Mouse (Mus musculus): Measurements from ENCODE around the gene Dcbld2. TPM values are rescaled to one million over a fixed set of nuclear protein-coding genes. Genes with fewer than 3 reads are reported as not detected.
A peak's percentile ranks its signal among the peaks of the same experiment; 100 is the strongest.

The Dcbld2 gene
- 10 to 100 TPM; 21.8 to 23.2 TPM for total RNA-seq (2021)
- long read RNA-seq, experiment 1, full-length matches to known transcripts, result 5 of 14 reads
- long read RNA-seq, experiment 1, partial matches to known transcripts, result 1 of 14 reads
- long read RNA-seq, experiment 1, other reads (novel, unspliced or antisense), result 8 of 14 reads
- long read RNA-seq, experiment 2, full-length matches to known transcripts, result 3 of 13 reads
- long read RNA-seq, experiment 2, partial matches to known transcripts, result 1 of 13 reads
- long read RNA-seq, experiment 2, other reads (novel, unspliced or antisense), result 9 of 13 reads

DNA sequence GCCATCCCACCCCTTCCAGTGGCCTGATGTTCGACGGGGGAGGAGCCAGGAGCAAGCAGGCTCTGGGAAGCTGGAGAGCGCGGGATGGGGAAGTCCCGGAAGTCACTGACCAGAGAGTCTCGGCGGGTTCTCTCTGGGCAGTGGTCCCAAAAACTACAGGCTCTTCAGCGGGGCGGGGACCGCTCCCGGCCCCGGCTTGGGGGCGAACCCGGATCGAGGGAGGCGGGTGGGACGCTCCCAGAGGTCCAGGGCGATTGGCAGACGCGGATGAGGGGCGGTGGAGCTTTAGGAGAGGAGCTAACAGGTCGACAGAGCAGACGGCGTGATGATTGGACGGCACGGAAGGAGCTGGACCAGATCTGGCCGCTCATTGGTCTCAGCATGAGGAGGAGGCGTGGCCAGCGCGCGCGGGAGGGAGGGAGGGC is at the start of gene Dcbld2:
Gene Dcbld2, plus strand, starts transcription at position 382 of the 425 bp plus-strand sequence.
- peak; percentile 92 to 97 for DNase-seq (ENCODE audit: low spot score in 2 of 2)

DNA sequence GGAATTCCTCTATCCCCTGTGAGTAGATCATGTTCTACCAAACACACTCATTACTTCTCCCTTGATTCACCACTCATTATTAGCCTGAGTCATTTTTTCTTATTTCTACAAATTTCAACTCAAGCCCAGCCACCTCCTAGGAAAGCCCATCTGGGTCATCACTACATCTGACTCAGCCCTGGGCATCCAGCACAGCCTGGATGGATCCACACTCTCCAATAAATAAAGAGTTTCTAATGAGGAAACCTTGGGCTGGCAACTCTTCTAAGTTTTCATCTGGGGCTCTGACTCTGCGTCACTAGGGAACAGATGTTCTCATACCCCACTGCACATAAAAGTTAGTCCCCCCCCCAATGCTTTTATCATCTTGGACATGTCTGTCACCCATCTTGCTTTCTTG is 31.1 kb upstream of the Dcbld2 start:
- no peak for DNase-seq (ENCODE audit: low spot score in 2 of 2)

DNA sequence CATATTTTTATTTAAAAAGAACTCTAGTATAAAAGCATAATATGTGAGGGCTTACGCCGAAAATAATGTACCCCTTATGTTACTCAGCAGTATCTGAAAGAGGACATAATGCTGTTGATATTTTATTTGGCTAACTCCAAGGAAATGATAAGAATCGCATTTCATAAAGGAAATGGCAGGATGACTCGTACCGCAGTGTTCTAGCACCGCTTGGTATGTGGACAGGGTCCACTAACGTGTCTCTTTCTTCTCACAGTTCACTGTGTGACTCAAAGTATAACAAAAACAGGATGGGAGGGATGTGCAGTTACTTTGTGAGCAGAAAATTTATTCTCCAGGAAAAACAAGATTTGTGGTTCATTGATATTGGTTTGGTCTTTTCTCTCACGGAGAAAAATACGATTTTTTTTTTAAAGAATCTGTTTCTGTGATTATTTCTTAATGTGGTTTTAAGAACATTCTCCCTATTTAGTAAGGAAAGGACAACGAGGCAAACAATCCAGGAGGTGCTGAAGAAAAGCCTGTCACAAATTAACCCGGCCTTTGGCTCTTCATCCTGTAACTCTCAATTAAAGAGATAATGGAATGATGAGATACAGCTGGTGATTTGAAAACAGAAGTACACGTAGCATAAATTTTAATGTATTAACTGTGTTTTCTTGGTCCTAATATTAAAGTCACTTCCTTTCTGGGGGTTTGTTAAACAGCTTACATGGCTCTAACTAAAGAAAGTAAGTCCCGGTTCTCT is 30.3 kb upstream of the Dcbld2 start:
- DNase-seq (ENCODE audit: low spot score in 2 of 2), result no peak

DNA sequence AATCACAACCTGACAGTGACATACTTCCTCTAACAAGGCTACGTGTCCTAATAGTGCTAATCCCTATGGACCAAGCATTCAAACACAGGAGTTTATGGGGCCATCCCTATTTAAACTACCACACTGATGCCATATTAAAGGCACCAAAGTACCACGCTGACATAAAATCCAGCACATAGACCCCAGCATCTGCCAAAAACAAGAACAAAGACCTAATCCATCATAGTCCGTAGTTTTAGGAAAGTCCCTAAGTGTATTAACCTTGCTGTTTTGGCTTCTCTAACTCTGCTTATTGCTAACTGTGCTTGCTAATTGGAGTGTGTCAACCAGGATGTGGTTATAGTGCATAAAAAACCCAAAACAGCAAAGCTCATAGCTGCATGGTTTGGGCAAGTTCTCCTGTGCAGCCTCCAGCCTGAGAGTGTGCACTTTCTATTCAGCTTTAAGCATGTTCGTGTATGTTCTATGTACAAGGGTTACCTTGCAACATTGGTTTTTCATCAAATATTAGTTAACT is 21.9 kb upstream of the Dcbld2 start:
- DNase-seq (ENCODE audit: low spot score in 2 of 2), result no peak

DNA sequence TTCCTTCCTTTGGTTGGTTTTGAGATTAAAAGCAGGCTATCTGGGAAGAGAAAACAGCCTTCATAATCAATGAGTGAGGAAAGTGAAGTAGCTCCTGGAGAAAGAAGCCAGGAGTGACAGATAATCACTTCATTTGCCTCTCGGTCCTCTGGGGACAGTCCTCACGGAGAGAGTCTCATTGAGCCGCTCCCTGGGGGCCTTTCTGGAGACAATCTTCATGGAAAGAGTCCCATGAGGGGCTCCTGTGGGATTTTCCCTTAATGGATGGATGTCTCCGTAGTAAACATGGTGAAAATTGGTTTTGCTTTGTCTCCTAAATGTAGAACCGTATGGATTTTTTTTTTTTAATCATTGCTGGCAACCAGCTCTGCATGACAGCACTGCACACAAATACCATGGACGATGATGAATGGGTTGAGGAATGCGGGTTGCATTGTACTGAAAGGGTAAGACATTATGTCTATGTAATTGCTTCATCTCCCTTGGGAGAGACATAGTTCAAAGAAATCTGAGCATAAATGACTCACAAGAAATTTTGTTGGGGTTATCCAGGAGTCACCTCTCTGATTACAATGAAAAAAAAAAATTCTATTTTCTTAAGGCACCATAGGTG is 19.0 kb upstream of the Dcbld2 start:
- DNase-seq (ENCODE audit: low spot score in 2 of 2), result no peak

DNA sequence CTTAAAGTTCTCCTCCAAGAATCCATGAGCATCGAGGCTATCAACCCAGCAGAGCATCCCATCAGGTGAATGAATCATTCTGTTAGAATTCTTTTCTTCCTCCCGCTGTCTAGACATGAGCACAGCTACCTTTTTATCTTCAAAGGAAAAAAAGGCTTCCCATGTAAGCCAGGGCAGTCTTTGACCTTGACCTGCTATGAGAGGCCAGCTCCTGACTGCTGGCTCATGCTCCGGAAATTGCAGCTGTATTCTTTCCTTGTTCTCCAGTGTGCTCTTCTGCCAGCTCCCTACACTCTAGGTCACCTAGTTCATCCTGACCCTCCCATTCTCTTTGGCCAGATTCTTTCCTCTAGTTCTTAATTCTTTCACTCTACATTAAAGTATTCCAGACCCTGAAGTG is 15.2 kb upstream of the Dcbld2 start:
- no peak for DNase-seq (ENCODE audit: low spot score in 2 of 2)

DNA sequence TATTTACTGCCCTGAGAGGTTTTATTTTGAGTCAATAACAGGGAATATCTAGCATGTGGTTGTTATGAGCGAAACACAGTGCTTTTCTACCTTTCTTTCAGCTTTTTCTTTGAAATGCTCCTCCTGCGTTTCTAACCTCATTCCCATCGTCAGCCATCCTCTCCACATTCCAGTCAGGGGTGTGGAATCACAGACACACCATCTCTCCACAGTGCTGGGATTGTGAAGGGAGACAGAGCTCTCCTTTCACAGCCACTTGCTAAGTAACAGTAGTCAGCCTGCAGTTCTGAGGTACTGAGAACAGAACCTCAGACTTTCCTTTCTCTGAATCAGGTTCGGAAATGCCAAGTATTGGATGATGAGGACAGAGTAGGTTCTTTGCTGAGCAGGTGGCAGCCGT is 14.1 kb upstream of the Dcbld2 start:
- no peak for DNase-seq (ENCODE audit: low spot score in 2 of 2)

DNA sequence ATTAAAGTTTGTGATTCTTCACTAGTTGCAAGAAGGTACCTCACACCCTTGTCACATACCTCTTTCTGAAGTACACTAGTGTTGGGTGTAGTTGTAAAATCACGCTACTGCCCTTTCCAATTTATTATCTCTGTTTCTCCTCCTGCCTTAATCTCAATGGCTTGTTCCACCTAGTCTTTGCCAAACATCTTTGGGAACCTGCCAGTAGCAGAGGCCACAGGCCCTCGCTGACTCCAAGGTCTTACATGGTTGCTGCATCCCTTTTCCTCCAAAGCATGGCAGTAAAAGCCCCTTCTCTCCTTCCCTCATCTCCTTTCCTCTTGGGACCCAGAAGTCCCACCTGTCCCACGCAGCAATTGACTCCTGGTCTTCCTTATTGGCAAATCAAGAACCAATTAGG is 9.6 kb upstream of the Dcbld2 start:
- no peak for DNase-seq (ENCODE audit: low spot score in 2 of 2)

DNA sequence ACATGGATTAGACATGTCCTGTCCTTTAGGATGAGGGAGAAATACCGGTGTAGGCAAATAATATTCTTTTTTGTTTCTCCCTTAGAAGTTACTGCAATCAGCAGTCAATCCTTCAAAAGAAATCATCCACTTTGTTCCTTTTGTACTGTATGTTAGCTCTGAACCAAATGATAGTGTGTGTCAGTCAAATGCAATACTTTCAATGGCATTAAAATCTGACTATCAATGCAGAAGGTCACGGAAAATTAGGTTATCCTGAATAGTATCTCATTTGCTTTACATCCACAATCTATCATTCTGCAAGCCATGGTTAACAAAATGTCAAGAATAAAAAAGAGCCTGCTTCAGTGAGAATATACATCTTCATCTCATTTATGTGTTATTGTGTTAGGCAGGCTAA is 7.2 kb upstream of the Dcbld2 start:
- no peak for DNase-seq (ENCODE audit: low spot score in 2 of 2)

DNA sequence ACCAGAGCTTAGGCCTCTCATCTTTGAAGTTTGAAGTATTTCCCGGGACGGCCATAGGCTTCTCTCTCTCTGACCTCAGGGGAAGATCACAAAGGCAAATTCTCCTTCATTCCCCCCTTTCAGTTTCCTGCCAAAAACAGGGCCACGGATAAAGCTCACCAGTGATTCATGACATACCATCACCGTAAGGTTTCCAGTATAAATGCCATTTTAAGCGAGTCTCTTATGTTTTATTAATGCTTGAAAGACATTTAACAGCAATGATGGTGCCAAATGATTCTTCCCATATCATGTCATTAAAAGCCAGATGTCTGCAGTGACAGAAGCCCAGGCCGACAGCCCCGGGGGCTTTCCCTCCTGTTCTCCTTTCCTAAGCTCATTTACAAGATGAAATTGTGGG is 3.6 kb upstream of the Dcbld2 start:
- no peak for DNase-seq (ENCODE audit: low spot score in 2 of 2)

DNA sequence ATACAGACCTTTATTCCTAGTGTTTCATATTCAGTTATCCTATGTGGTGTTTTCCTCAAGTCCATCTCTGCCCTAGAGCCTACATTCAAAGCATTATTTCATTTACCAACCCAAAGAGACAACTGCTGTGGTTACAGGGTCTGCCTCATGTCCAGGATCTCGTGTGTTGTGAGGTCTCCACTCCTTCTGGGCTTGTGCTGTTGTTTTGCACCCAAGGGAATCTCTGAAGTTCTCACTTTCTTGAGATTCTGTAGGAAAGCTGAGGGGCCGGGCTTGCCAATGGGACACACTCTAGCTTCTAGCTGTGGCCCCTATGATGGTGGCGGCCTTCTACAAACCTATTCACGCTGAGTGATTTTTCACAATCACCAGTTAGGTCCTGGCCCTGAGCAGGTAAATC is 3.0 kb upstream of the Dcbld2 start:
- DNase-seq (ENCODE audit: low spot score in 2 of 2), result no peak

DNA sequence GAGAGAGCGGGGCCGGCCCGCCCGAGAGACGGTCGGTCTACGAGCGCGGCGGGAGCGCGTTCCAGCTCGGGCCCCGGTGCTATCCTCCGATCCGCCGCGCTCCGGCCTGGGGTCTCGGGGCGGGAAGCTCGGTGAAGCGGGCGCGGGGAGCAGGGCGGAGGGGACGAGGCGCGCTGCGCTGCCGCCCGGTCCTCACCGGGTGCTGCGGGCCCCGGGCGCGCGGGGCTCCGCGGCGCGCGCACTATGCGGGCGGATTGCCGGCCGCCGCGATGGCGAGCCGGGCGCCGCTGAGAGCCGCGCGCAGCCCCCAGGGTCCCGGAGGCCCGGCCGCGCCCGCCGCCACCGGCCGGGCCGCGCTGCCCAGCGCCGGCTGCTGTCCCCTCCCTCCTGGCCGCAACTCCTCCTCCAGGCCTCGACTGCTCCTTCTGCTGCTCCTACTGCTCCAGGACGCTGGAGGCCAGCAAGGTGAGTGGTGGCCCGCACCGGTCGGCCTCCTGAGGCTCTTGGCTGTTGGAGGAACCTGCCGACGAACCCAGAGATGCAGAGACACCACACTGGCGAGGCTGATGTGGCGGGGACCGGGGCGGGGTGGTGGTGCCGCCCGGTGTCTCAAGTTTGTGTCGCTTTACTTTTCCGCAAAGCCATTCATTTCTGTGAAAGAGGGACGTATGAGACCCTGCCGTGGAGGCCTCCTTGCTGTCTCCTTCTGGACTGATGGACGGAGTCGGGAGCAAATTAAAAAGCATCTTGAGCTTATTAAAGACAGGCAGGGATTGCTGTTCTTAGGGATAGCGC is 441 bp downstream of the Dcbld2 start:
- DNase-seq (ENCODE audit: low spot score in 2 of 2), result peak; percentile 23 to 39

DNA sequence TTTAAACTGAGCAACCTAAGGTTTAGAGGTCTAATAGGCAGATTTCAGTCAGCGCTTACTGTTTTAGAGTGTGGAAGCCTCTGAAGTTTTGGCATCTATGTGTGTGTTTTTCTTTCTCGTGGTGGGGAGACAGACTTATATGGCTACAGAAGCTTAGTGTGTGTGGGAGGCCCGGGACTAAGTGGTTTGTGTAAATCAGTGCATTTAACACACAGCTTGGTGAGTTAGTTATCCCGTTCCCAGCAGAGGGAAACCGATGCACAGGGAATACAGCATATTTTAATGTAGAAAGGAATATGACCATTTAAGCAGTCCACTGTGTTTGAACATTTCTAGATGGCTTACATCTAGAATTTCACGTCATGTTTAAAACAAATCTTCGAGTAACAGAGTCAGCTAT is 1.6 kb downstream of the Dcbld2 start:
- DNase-seq (ENCODE audit: low spot score in 2 of 2), result no peak

DNA sequence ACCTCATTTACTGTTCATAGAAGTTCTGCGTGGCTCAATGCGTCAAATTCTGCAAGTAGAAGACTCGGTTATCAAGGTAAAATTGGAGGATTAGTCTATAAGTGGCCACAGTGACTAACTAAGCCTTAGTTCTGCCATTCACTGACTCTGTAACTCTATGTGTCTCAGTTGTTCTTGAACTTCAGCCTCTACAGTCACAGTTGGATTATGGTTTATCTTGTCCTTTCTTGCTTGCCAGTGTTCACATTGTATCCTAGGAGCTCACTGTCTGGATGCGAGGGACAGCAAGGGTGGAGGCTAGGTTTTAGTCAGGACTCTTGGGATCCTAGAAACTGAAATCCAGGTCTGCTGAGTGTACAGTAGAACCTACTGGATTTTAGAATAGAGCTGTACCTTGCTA is 6.6 kb downstream of the Dcbld2 start:
- no peak for DNase-seq (ENCODE audit: low spot score in 2 of 2)

DNA sequence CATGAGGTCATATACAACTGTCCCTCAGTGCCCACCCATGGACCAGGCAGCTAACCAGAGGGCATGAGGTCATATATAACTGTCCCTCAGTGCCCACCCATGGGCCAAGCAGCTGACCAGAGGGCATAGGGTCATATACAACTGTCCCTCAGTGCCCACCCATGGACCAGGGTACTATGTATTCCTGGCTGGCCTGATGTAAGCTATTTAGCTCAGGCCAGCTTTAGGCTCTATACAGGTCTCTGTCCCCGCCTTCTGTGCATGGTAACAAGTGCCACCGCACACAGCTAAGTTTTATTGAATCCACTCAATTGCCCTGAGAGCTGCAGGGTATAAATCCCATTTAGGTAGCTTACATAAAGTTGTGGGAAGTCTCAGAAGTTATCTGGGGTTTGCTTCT is 7.3 kb downstream of the Dcbld2 start:
- DNase-seq (ENCODE audit: low spot score in 2 of 2), result no peak

DNA sequence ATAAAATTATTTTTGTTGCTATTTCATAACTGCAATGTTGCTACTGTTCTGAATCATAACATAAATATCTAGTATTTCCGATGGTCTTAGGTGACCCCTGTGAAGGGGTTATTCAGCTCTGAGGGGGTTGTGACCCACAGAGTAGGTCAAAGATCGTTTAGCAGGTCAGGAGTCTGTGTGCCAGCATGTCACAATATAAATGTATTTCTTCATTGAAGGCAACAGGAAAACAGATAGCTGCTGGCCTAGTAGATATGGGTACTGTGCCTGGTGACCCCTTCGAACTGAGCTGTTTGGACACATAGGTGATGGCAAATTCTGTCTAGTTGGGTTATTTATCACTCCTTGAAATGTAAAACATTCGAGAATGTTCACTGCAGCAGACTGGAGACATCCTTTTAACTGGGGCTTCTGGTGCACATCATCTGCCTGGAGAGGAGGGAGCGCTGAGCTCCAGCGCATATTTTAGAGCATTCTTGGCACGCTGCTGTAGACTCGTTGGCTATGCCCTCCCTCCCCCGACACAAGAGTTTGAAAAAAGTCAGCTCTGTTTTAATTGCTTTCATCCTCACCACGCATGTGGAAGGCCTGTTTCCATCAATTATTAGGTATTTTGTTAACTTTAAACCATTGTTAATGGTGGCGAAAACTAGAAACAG is 13.6 kb downstream of the Dcbld2 start:
- peak in 1 of 2 experiments; percentile 22 for DNase-seq (ENCODE audit: low spot score in 2 of 2)

DNA sequence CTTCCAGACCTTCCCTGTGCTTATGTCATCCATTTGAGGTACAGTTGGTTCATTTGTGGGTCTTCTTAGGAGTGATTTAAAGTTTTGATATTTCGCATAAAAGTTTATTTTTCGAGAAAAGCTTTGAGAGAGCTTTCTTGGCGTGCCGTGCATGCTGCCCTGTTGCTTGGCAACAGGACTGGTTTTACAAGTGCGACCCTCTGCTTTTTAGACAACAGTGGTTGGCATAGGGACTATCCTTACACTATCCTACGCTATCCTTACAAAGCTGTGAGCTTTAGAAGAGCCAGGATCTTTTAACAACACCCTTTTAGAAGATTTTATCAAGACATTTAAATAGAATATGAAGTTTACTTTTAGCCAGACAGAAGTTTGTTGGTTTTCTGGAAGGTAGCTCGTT is 22.0 kb downstream of the Dcbld2 start:
- no peak for DNase-seq (ENCODE audit: low spot score in 2 of 2)

DNA sequence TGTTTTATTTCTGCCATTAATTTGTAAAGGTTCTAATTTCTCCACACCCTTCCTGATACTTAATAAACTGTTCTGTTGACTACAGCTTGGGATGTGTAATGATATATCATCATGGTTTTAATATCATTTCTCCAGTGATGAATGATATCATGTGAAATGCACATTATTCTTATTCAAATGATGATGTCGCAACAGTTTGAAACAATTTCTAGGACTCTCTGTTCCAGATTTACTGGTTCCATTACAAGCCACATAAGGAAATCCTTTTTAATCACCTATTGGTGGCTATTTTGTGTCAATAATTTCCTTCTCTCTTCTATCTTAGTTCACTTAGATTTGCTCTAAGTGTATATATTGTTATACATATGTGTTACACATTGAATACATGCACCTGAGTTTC is 24.1 kb downstream of the Dcbld2 start:
- no peak for DNase-seq (ENCODE audit: low spot score in 2 of 2)

DNA sequence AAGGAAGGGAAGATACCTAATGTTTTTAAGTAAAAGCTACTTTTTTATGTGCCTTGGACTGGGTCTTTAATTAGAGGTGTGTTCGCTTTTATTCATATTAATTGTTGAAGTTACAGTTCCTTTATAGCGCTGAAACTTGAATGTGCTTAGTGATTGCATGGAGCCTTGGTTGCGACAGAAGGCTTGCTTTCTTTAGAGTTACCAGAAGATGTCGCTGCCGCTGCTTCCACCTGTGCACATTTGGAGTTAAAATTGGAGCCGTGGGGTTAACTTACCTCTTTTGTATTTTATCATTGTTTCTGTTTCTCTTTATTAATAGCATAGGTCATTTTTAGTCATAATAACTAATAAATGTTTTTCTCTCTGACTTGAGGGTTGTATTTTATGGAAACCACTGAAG is 36.5 kb downstream of the Dcbld2 start:
- DNase-seq (ENCODE audit: low spot score in 2 of 2), result no peak

DNA sequence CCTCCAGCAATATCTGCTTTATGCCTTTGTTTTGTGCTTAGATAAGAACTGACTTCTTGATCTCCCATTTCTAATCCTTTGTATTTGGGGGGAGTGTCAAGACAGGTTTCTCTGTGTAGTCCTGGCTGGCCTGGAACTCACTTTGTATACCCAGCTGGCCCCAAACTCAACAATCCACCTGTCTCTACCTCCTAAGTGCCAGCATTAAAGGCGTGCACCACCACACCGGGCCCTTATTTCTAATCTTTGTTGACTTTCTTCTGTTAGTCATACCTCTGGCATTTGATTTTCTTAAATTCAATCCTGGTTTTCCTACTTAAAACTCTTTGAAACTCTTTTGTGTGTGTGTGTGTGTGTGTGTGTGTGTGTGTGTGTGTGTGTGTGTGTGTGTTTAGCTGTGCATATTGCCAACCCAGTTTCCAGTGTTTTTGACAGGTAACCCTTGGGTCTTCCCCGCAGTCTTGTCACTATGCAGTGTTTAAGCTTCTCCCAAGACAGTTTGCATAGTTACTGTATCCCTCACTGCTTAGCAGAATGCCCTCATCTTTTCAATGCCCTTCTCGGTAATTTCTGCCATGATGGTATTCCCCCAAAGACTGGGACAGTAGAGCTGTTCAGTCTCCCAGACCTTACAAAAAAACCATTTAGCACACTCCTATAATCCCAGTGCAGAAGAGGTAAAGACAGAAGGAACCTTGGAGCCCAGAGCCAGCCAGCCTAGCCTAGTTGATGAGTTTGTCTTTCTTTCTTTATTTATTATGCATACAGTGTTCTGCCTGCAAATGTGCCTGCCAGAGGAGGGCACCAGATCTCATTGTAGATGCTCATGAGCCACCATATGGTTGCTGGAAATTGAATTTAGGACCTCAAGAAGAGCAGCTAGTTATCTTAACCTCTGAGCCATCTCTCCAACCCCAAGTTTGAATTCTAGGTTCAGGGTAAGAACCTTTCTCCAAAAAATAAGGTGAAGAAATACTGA is 38.3 kb downstream of the Dcbld2 start:
- no peak for DNase-seq (ENCODE audit: low spot score in 2 of 2)
